Mouse (Mus musculus): ENCODE measurements around the gene Gm4491.

Gene Gm4491

GRCm38 (mm10) chr14:57082863-57083262, 32.8 kb downstream of the Gm4491 start:
- DNase-seq, result no peak

- DNase-seq, result no peak
Measured at GRCm38 (mm10) chr14:57075537-57075936, 40.1 kb downstream of the Gm4491 start.

GRCm38 (mm10) chr14:57069906-57070305, 45.8 kb downstream of the Gm4491 start:
- DNase-seq, result peak; percentile 28 to 45

- DNase-seq, result no peak
Measured at GRCm38 (mm10) chr14:57066053-57066452, 49.6 kb downstream of the Gm4491 start.

All from cerebellum, postnatal 10 days (tissue).